In genomic region chr17:89654089-89654813, GRCm38 (mm10) we compare ENCODE assay signal across 7 mouse cellular contexts.
DNase-seq lines count a peak whose midpoint lies in the region; ATAC-seq and TF ChIP-seq lines count a peak whose summit lies in the region.

No protein-coding gene starts in this region.

- no peaks in the 10 kb centered on the region for H3K36me3 ChIP-seq in hindbrain, embryonic 12.5 days
- H3K36me3 ChIP-seq in midbrain, embryonic 11.5 days (ENCODE audit: control insufficient read depth, insufficient read depth, low read length), result no peaks in the 10 kb centered on the region

- no peak overlapping the region for H3K9ac ChIP-seq in hindbrain, embryonic 12.5 days
- H3K9ac ChIP-seq in midbrain, embryonic 11.5 days (ENCODE audit: low read length), result no peak overlapping the region

- H3K4me2 ChIP-seq in hindbrain, embryonic 12.5 days (replicated peaks), result no peak overlapping the region
- no peak overlapping the region for H3K4me2 ChIP-seq in midbrain, embryonic 11.5 days

- peak; percentile 85 for ATAC-seq in hindbrain, embryonic 12.5 days (ENCODE audit: low FRiP score)
- ATAC-seq in midbrain, embryonic 11.5 days (ENCODE audit: low FRiP score), result peak; percentile 84

- no peak for TF ChIP-seq POLR2A in cortical plate, adult 2 months (IDR thresholded peaks at IDR 0.05; ENCODE audit: extremely low read depth, insufficient read depth, low read length)

- no peaks in the 10 kb centered on the region for H3K9me3 ChIP-seq in hindbrain, embryonic 12.5 days (replicated peaks)
- H3K9me3 ChIP-seq in midbrain, embryonic 11.5 days (ENCODE audit: control insufficient read depth, low read length), result no peaks in the 10 kb centered on the region

- no peaks in the 10 kb centered on the region for H3K27me3 ChIP-seq in hindbrain, embryonic 12.5 days
- H3K27me3 ChIP-seq in midbrain, embryonic 11.5 days (ENCODE audit: control insufficient read depth, insufficient read depth, low read length), result no peaks in the 10 kb centered on the region

- DNase-seq in ES-CJ7 (ENCODE audit: low read depth, low spot score) (peak; percentile 73), R1 (ENCODE audit: low read depth, low spot score) (peak; percentile 66)
- DNase-seq in layer of hippocampus, adult 9-10 months (ENCODE audit: low spot score), result peak; percentile 90
- peak; percentile 96 for DNase-seq in midbrain, embryonic 11.5 days (ENCODE audit: low spot score, missing footprints)
- DNase-seq in spleen, postnatal 4 days (ENCODE audit: low spot score in 2 of 2), result no peak

- no peak overlapping the region for H3K4me3 ChIP-seq in cortical plate, adult 2 months (ENCODE audit: insufficient read depth, low read length)
- no peak overlapping the region for H3K4me3 ChIP-seq in hindbrain, embryonic 12.5 days
- no peak overlapping the region for H3K4me3 ChIP-seq in midbrain, embryonic 11.5 days (ENCODE audit: low read depth, low read length)

- H3K27ac ChIP-seq in cortical plate, adult 2 months (ENCODE audit: insufficient read depth, low read length), result no peak overlapping the region
- no peak overlapping the region for H3K27ac ChIP-seq in hindbrain, embryonic 12.5 days
- no peak overlapping the region for H3K27ac ChIP-seq in midbrain, embryonic 11.5 days (ENCODE audit: low read depth, low read length)

- TF ChIP-seq CTCF in cortical plate, adult 2 months (IDR thresholded peaks at IDR 0.05; ENCODE audit: extremely low read depth, insufficient read depth, low read length), result peak; percentile 79

- 70% methylated on average over 5 of the region's 5 CpGs for WGBS in hindbrain, embryonic 12.5 days
- WGBS in midbrain, embryonic 11.5 days, result 61% methylated on average over 5 of the region's 5 CpGs

- H3K4me1 ChIP-seq in cortical plate, adult 2 months (ENCODE audit: control insufficient read depth, insufficient read depth, low read length), result peaks cover 3% of the 10 kb centered on the region; the same call in 1 of the 2 replicates
- H3K4me1 ChIP-seq in hindbrain, embryonic 12.5 days, result no peaks in the 10 kb centered on the region
- H3K4me1 ChIP-seq in midbrain, embryonic 11.5 days (ENCODE audit: control insufficient read depth, insufficient read depth, low read length), result no peaks in the 10 kb centered on the region

Comparison
In these comparisons a context has a peak if more than half of its experiments do, and no peak if none do; other contexts are left out.
1. DNase-seq: peak in ES-CJ7 (single experiment), R1 (single experiment), layer of hippocampus, adult 9-10 months (single experiment) and midbrain, embryonic 11.5 days (single experiment); none in spleen, postnatal 4 days (0 of 2).